Mouse (Mus musculus) spleen, postnatal 10 days (tissue): ENCODE data around the gene Serpina9.

Experiments used
- DNase-seq, 2 experiments: peaks; one replicate each; pipeline ENCODE4 v3.0.0; 2021 to 2022; ENCODE audit warnings: low spot score in 2 of 2

The Serpina9 gene

DNA sequence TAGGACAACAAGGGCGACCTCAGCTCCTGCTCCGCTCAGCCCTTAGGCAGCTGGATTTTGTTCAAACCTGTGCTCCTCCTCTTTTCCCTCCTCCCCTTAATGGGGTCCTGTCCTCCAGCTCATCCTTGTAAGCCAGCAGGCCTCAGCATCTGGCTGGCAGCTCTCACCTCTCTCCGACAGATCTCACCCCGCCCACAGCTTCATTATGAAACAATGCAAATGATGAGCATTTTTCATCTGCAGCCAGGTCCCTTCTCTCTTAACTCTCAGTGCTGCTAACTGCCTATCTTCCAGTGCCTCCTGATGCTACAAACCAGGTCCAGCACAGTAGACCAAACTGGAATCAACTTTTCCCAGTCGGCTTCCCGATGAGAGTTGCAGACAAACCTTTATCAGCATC is at the start of gene Serpina9:
Gene Serpina9, minus strand, starts transcription at position 136 of the 400 bp plus-strand sequence.
- DNase-seq: no peak

- no peak for DNase-seq
Measured at GRCm38 (mm10) chr12:104061862-104062261, 48.3 kb upstream of the Serpina9 start.

GRCm38 (mm10) chr12:104060126-104060525 is 46.6 kb upstream of the Serpina9 start:
- no peak for DNase-seq

DNA sequence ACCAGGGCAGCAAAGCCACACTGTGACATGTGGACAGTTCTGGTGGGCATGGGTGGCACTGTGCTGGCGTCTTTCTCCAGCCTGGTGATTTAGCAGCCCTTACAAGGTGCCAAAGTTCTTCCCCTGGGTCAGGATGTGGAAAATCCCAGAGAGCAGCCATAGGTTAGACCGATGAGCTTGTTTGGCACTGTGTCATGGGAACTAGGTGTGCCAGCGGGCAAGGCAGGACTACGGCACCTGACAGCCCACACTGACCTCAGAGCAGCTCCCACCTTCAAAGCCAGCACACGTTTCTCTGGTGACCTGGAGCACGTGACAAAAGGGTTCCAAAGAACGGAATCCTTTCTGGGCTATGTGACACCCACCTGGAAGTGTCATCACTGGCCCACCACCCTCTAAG is 44.0 kb upstream of the Serpina9 start:
- no peak for DNase-seq

GRCm38 (mm10) chr12:104057050-104057449 is 43.5 kb upstream of the Serpina9 start:
- no peak for DNase-seq

DNA sequence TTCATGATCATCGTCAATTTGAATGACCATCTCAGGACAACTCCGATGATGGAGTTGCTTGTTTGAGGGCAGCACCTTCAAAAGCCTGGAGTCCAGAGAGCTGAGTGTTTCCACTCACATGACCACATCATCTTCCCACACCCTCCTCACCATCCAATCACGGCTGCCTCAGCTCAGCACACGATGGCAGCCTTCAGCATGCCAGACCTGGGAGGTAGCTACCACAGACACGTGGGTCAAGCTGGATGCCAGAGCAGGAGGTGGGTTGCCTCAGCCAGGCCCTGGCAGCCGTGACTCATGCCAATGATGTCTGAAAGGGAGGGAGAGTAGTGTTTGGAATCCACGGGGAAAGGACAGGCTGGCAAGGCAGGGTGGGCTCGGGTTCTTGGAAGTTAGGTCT is 42.2 kb upstream of the Serpina9 start:
- no peak for DNase-seq

- no peak for DNase-seq
Measured at GRCm38 (mm10) chr12:104053995-104054394, 40.4 kb upstream of the Serpina9 start.

- DNase-seq: no peak
Measured at GRCm38 (mm10) chr12:104045713-104046112, 32.2 kb upstream of the Serpina9 start.

DNA sequence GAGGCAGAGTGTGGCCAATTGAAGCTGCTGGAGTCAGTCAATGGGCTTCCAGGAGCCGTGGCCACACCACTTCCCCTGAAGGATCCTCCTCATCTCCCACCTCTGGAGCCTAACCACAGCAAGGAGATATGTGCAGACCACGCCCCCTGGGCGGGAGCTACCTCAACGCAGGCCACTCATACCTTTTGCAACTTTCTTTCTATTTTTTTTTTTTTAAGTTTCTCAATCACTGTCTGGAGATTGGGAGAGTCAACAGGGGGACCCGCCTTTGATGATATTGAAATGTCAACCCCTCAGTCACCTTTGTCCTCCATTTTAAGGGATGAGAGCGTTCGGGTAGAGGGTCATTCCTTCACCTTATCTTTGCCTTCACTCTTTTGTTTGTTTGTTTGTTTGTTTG is 30.8 kb upstream of the Serpina9 start, which contains the start of gene Serpina12:
Gene Serpina12, minus strand, starts transcription at position 101 of the 400 bp plus-strand sequence.
- no peak for DNase-seq

DNA sequence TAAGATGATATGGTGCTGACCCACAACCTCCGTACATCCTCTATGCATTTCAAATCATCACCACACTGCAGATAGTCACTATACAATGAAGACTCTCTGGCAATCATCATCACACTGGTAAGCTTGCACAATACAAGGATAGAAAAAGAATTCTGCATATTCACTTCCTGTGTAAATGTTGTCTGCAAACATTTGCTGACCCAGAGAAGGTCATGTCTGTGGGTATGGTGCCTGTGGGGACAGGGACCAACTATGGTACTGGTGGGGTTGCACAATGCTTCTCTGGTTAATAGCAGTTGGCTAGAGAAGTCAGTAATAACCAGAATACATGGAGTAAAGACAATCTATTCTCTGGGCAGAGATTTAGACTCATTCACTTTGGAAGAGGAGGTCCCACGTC is 29.2 kb upstream of the Serpina9 start:
- DNase-seq: no peak

GRCm38 (mm10) chr12:104041401-104041800 is 27.8 kb upstream of the Serpina9 start:
- no peak for DNase-seq

DNA sequence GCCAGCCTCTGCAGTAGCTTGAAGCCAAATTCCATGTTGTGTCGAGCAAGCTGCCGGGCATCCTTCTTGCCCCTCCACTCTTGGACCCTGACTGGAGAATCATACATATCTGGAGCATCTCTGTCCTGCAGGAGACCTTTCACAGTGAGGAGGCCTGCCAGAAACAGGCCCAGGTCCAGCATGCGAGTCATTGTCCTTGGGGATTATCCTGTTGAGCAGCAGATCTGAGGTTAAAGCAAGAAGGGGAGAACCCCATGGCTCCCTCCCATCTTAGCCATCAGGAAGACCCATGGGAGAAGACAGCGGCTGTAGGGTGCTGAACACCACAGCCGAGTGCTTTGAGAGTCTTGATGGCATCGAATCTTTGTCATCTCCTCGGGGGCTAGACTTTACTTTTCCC is 24.6 kb upstream of the Serpina9 start:
- no peak for DNase-seq

DNA sequence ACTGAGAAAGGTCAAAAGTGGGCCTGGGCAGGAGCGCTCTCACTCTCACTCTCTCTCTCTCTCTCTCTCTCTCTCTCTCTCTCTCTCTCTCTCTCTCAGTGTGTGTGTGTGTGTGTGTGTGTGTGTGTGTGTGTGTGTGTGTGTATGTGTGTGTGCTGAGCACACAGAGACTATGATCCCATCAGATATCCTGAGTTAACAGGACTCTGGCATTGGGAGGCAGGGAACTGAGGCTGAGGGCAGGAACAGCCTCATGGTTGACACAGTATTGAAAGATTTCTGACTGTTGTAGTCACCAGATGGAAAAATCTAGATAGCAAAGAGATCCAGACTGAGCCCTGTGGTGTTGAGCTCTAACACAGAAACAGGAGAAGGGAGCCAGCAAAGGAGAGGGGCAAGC is 20.2 kb upstream of the Serpina9 start:
- DNase-seq: no peak

GRCm38 (mm10) chr12:104029986-104030385 is 16.4 kb upstream of the Serpina9 start:
- DNase-seq: no peak

GRCm38 (mm10) chr12:104015280-104015679 is 1.7 kb upstream of the Serpina9 start:
- DNase-seq: no peak

GRCm38 (mm10) chr12:104004689-104005088 is 8.9 kb downstream of the Serpina9 start:
- DNase-seq: no peak

DNA sequence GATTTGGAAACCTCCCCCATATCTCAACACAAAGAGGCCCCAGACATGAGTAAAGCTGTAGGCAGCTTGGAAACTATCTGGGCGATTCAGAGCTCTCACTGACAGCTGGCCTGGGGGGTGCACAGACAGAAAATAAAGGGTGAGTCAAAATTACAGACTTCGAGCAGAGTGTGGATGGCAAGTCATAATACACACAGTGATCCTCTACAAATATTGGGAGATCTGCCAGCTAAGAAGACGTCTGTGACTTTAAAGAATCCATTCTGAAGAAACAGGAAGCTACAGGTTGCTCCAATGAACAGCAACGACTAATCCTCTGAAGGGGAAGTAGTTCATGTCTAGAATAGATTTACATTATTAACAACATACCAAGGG is 10.3 kb downstream of the Serpina9 start:
- no peak for DNase-seq

DNA sequence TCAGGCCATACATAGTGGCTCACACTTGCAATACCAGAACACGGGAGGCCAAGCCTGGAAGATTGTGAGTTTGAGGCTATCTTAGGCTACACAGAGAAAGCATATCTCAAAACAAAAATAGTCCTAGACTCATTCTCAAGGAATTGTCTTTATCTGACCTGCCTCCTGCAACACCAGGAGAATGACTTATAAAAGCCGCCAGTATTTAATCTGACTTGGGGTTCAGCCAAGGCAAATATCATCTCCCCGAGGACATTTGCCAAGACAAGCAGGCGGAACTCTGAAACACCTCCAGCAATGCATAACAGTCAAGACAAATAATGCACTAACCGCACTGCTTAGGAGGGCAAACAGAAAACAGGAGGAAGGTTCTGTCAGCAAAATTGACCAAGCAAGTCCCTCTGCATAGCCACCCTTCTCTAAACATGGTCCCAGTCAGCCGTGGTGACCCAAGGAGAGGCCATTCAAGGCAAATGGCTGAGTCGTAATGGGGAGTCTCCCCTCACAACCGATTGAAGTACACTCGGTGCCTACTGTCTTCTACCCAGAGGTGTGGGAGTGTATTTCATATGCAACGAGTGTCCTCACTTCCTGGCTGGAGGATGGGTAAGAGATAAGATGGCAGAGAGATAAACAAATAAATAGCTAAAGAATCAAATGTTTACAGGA is 10.9 kb downstream of the Serpina9 start:
- DNase-seq: no peak

- no peak for DNase-seq
Measured at GRCm38 (mm10) chr12:104000594-104000993, 13.0 kb downstream of the Serpina9 start.

DNA sequence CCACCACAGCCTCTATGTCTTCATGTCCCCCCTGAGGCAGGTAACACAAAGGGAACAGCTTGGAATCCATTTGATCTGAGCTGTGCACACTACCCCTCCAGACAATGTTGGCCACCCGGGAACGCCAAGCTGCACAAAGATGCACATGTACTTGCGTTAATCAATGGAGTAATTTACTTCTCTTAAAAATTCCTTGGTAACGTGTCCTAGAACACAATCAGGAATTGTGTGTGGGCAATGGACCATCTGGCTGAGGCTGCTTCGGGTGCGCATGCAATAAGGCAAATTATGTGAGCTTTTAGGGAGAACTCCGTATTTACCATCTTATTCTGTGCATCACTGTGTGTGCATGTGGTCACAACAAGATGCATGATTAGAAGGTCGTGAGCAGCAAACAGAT is 13.9 kb downstream of the Serpina9 start:
- no peak for DNase-seq

DNA sequence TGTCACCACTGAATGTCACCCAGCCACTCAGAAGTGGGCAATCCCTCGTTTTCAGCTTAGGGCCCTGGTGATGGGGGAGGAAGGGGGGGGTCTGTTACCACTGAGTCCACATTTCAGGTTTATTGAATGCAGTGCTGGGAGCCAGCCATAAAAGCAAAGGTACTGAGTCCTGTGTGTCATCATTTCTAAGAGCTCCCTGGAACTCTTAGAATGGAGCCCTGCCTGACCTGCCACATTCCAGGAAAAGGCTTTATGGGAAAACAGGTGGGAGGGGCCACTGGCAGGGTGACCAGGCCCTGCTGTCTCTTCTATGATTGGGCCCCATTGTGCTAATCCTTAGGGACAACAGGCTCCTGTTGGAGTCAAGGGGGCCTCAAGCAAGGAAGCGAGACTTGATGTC is 17.0 kb downstream of the Serpina9 start:
- DNase-seq: no peak

DNA sequence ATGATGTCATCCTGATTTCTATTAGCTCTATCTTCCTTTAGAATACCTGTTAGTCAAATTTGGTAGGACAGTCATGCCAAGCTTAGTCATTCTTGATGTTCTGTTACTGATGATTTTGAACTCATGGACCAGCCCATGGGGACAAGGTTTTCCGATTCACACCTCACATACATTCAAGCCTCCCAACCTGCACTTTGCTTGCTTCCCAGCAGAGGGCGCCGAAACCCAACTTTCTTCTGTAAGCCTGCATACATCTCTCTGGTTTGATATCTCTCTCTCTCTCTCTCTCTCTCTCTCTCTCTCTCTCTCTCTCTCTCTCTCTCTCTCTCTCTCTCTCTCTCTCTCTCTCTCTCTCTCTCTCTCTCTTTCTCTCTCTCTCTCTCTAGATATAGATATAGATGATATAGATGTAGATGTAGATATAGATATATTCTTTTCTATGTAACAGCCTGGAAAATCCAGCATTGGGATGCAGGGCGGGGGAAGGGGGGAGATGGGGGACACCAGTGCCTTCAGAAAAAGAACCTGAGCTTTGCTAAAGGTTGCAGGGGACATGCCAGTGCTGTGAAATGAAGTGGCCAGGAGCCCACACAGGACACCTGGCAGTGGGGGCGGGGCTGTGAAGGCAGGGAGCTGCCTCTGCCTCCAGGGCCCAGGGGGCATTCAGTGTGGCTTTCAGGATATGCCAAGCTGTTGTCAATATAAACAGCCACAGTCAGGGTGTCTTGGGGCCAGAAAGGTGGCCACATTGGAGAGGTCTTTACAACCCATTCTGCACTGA is 18.1 kb downstream of the Serpina9 start:
- peak; percentile 21 to 64 for DNase-seq

DNA sequence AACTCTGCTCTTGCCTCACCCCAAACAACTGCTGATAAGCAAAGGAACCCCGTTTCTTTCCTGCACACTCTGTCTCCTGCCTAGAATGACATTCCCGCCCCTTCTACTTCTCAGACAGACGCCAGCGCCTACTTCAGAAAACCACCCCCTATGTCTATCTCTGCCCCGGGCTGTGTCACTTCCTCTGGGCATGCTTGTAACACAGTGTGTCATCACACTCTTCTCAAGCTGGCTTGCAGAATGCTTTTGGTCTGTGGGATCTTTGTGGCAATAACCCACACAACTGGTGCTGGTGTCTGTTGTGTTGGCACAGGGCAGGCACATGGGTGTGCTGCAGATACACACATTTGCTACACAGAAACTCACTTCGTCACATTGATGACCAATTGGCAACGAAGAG is 20.6 kb downstream of the Serpina9 start:
- no peak for DNase-seq
